13 mouse cellular contexts compared by ENCODE assay signal in the genomic region with DNA sequence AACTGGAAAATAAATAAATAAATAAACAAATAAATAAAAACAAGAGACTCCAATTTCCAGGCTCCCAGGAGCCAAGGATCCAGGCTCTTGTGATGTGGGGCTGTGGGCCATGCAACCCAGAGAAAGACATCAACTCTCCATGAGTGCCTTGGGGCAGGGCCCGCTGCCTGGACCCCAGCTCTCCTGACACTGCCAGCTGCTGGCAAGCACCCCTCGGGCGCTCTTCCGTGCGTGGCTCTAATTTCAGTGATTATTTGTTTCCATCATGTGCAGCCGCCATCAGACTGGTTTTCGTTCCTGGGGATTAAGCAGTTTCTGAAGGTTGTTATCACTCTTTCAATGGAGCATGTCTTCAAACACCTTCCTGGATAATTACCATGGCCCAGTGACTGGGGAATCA.
"Had no signal": no experiment of that assay in that cellular context is flagged by ENCODE, and none has a peak within 500 bp of the region (broad histone marks: within the 10 kb centered on the region; RNA-seq: fewer than 3 reads in every experiment).

No protein-coding gene starts in this region.

- DNase-seq: kidney, postnatal 25 days; layer of hippocampus, adult 9-11 months; layer of hippocampus, postnatal 36 days; lung, adult 18-20 months; right cerebral cortex, postnatal 4 days; spleen, adult 18-20 months; thymus, adult 18-20 months; thymus, postnatal 14 days had no signal

- H3K36me3 ChIP-seq: limb, embryonic 13.5 days; neural tube, embryonic 12.5 days had no signal

- H3K27me3 ChIP-seq: limb, embryonic 13.5 days; neural tube, embryonic 12.5 days had no signal

- H3K4me3 ChIP-seq: limb, embryonic 13.5 days; myocyte; neural tube, embryonic 12.5 days had no signal

- ATAC-seq: intestine, embryonic 16.5 days had no signal

- H3K9ac ChIP-seq: limb, embryonic 13.5 days; liver, embryonic 14.5 days; neural tube, embryonic 12.5 days had no signal

- H3K4me2 ChIP-seq: limb, embryonic 13.5 days; neural tube, embryonic 12.5 days had no signal

- H3K9me3 ChIP-seq: limb, embryonic 13.5 days; neural tube, embryonic 12.5 days had no signal

- H3K27ac ChIP-seq: limb, embryonic 13.5 days; liver, embryonic 14.5 days; neural tube, embryonic 12.5 days had no signal
